Mouse (Mus musculus) c-Kit-negative CD71-positive TER-119-positive erythroid progenitor cells, embryonic 14.5 days (primary cell): ENCODE measurements at regions not wholly inside any gene's neighbourhood (a gene's known extent, or its start where the extent isn't known, plus 50 kb on each side); places are given as distances from the start of the nearest gene placed in this dataset.

Experiments
- DNase-seq: peaks from one replicate; pipeline ENCODE4 v3.0.0-alpha.2; 2013; ENCODE audit warnings: low read depth, low spot score

DNA sequence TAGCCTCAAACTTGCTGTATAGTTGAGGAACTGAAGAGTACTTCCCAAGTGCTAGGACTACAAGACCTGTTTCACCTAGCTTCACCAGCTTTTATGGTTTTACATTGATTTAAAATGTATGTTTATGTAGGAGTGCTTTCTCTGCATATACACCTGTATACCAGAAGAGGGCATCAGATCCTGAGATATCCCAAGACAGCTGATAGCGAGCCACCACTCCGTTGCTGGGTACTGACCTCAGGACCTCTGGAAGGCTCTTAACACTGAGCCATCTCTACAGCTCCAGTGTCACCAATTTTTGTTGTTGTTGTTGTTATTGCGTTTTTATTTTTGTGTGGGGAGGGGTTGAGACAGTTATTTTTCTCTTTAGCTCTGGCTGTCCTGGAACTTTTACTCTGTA is 55.9 kb upstream of the Ddx3x start:
- DNase-seq = no peak

GRCm38 (mm10) chrX:13226429-13226828 is 54.3 kb upstream of the Ddx3x start:
- no peak for DNase-seq

DNA sequence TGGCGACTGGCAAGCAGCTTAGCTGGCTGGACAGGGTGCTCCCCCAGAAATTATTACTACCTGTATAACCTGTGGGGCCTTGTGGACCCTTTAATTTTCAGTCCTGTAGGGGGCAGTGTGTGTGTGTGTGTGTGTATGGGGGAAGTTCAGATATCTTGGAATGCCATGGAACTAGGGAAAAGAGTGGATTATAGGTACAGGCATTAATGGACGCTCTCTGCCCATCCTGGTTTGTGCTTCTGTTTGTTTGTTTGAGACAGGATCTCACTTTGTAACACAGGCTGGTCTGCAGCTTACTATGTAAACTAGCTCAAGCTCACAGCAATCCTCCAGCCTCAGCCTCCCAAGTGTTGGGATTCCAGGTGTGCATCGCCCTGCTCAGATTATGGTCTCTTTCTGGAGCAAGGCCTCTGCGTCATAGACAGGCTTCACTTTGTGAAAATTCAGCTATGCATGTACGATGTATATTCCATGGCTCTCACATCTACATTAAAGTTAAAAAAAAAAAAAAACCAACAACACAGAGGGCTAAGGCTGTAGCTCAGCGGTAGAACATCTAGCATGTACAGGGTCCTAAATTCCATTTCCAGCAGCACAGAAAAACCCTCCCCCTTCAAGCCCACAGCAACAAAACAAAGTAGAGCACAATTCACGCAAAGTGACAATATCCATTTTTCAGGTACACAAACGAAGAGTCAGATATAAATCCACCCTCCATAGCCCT is 50.7 kb upstream of the Ddx3x start:
- DNase-seq = no peak

DNA sequence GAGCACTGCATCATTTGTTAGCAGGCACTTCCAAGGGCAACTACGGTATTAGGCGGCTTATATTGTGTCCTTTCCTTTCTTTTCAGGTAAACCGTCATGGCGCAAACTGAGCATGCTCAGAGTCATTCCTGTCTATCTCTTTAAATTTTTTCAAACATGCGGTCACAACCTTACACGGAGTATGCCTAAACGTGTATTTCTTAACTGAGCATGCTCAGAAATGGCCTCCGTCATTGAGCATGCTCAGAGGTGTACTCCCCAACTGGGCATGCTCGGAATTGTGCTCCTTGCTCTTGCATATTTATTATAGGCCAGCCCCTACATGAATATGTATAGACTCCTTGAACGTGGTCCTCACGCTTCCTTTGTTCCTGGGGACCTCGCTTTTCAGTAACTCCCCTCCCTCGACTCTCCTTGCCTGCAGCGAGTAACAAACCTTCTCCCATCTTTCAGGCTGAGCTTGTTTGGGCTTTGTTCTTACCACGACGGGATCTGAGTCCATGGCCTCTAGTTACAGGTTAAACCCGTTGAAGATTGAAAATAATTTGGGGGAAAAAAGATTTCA is 50.1 kb upstream of the Ddx3x start:
- DNase-seq = peak; percentile 60
